Mouse (Mus musculus): ENCODE results near the gene Fam20c.

The Fam20c gene

DNA sequence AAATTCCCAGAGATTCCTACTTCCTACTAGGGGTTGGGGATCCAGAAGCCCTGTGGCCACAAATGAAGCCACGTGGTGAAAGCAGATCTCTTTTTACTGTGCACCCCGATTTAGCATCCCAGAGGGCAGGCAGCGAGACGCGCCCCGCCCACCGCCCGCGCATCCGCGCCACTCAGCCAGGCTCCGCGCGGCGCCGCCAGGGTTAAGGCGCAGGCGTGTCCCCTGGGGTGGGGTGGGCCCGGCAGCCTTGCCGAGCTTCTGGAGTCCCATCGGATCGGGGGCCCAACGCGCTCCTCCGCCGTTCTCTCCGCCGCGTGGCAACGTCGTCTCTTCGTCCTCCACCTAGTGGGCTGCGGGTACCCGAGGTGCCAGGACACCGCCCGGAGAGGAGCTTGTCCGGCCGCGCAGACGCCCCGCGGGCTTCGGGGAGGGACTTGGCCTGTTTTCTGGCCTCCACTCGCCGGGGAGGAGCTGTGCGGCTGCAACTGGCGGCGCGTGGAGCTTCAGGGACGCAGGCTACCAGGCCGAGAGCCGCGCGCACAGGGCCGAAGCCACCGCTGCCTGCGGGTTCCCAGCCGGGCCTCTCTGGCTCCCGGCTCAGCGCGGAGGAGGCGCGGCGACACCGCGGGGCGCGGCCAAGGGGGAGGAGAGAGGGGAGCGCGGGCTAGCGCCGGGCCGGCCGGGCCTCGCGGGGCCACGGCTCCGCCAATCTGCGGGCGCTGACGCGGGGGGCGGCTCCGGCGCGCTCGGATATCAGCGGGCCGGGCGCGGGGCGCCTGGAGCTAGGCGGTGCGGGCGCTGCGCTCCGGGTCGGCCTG, at the start of gene Fam20c:
TSS of gene Fam20c (plus strand) at position 212 of the 818 bp plus-strand sequence.
- DNase-seq (ENCODE audit: low spot score): peak; percentile 52

GRCm38 (mm10) chr5:138707367-138707766, 46.9 kb upstream of the Fam20c start:
- no peak for DNase-seq (ENCODE audit: low spot score)

GRCm38 (mm10) chr5:138708591-138708990, 45.7 kb upstream of the Fam20c start:
- no peak for DNase-seq (ENCODE audit: low spot score)

DNA sequence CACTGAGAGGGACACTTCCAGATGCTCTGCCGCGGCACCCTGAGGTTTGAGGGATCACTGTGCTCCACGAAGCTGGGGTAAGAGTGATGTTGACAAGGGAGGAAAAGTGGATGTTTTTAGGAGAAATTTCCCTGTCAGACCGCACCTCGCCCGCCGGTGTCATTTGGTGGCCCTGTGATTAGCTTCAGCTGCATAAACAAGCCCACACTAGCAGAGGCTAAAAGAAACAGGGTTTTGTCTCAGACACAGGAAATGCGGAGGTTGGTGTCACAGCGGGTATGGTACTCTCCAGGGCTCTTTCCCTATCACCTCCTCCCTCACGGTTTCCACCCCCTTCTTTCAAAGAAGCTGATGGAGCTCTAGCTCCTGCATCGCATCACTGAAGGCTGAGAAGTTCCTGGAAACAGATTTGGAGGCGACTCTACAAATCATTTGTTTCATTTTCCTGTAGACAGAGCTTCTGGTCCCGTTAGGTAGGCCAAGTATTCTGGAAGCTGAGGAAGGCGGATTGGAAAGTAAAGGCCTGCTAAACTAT, 38.7 kb upstream of the Fam20c start:
- no peak for DNase-seq (ENCODE audit: low spot score)

- no peak for DNase-seq (ENCODE audit: low spot score)
These were observed 33.8 kb upstream of the Fam20c start for GRCm38 (mm10) chr5:138720329-138721190.

- no peak for DNase-seq (ENCODE audit: low spot score)
These were observed 29.9 kb upstream of the Fam20c start for GRCm38 (mm10) chr5:138724417-138724816.

DNA sequence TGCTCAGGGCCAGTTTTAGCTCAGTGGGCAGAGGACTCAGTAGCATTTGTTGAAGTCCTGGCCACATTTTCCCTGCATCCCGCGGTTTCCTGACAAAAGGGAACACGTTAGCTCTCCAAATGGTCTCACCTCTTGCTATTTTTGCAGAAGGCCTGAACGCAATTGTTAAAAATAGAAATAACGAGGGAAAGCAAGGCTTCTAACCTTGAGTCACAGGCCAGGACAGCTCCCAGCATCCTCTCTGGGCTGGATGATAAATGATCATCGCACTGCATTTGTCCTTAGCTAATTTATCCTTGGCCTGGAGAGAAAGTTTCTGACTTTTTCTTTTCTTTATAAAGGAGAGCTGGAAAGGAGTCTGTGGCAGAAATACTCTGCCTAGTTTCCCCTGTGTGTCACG, 29.2 kb upstream of the Fam20c start:
- DNase-seq (ENCODE audit: low spot score): no peak

GRCm38 (mm10) chr5:138730863-138731262, 23.5 kb upstream of the Fam20c start:
- no peak for DNase-seq (ENCODE audit: low spot score)

DNA sequence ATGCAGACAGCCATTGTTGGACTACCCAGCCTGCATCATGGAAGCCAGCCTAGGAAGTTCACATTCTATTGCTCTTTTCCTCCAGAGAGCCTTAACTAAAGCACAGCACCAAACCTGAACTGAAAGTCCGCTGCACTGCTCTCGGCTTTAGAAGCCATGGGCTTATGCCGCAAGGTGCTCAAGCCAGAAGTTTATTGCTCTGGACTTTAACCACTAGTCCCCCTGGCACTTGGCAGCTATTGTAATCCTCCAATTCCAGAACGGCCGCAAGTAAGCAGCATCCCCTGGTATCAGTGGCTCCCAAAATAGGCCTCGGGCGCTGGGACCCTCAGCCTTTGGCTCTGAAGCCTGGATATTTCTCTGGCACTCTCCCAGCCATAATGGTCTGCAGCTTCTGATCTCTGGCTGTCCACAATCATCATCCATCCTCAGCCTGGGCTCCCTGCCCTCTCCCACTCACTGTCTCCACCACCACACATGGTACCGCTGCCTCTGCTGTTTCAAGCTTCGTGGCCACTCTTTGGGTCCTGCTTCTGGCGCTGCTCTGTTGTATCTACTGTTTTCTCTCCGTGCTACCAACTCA, 20.9 kb upstream of the Fam20c start:
- DNase-seq (ENCODE audit: low spot score): no peak

DNA sequence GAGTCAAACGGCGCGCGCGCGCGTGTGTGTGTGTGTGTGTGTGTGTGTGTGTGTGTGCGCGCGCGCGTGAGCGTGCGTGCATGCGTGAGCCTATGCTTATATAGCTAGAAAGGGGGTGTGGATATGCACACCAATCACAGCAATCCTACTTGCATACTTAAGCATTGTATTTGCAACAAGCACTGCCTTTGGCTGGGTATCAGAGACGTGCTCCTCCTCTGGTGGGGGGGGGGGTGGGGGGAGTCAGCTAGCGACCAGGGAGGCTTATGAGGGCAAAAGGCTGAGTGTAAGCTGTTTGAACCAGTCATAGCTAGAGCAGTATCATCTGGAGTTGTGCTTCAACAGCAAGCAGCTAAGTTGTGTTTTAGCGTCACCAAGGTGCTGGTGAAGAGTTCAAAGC, 20.3 kb upstream of the Fam20c start:
- DNase-seq (ENCODE audit: low spot score): no peak

GRCm38 (mm10) chr5:138735201-138735757, 19.0 kb upstream of the Fam20c start:
- no peak for DNase-seq (ENCODE audit: low spot score)

DNA sequence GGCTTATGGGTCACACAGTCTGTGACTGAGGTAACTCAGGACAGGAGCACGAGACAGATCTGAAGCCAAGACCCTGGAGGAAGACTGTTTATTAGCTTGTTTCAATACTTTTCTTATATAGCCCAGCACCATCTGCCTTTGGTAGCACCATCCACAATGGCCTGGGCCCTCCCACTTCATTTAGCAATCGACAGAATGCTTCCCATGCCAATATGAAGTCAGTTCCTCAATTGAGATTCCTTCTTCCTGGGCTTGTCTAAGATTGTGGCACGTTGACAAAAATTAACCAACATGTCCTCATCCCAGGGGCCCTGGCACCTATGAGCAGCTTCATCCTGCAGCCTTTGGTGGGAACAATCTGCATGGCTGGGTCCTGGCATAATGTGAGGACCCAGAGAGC, 14.2 kb upstream of the Fam20c start:
- DNase-seq (ENCODE audit: low spot score): no peak

- no peak for DNase-seq (ENCODE audit: low spot score)
These were observed 12.8 kb upstream of the Fam20c start for GRCm38 (mm10) chr5:138741516-138741915.

GRCm38 (mm10) chr5:138742281-138742680, 12.0 kb upstream of the Fam20c start:
- no peak for DNase-seq (ENCODE audit: low spot score)

DNA sequence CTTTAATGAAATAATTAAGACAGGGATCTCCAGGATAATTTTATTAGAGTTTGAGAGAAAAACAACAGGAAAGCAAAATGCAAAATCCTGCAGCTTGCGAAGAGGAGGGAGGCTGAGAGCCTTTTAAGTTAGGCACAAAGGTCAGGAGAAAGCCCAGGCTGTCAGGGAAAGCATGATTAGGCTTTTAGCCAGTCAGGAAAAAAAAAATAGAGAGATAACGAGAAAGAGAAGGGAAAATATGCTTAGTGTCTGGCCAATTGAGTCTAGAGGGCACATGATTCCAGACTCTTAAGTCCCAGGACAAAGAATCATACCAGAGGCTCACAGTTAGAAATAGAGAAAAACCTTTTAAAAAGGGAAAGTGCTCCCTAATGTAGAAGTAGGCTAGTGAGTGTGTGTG, 10.7 kb upstream of the Fam20c start:
- DNase-seq (ENCODE audit: low spot score): no peak

DNA sequence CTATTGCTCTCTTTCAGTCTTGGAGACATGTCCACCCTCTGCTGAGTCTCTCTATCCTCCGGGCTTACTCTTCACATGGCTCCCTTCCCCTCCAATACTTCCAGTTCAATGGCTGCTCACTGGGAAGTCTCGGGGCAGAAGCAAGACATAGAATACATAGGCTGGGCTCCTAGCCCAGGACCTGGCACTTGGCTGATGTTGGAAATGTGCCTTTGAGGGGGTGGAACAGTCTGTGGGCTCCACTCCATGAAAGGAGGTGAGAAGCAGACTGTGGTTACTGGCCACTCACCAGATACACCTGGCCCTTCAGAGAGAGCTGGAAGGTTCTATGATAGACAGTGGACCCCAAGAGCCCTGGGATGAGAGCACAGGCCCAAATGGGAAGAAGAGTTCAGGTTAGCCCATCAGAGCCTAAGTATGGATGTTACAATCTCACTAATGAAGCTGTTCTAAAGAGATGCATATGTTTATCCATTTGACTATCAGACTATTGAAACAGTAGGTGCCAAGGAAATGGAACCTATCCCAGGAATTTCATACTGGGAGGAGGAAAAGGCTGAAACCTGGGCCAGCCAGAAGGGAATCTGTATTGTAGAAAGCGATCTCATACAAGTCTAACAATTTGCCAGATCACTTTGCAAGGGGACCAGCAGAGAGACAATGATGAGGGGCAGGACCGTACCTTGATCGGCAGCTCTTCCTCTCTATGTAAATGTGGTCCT, 8.8 kb upstream of the Fam20c start:
- DNase-seq (ENCODE audit: low spot score): no peak

DNA sequence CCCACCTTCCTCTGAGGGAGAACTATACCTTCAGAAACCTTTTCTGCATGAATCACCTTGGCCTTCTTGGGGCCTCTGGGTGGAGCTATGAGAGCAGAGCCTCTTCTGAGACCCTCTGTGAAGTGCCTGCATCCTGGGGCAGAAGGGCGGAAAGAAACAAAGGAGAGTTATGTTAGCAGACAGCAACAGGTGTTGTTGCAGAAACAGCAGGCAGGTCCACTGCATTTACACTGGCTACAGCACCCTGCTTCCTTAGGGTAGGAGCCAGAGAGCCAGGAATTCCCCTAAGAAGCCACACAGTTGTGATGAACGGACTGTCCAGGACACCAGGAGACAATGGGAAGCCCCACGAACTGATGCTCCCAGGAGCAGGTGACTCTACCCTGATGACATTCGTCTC, 1.0 kb upstream of the Fam20c start:
- no peak for DNase-seq (ENCODE audit: low spot score)

- DNase-seq (ENCODE audit: low spot score): no peak
These were observed 390 bp upstream of the Fam20c start for GRCm38 (mm10) chr5:138753946-138754302.

- DNase-seq (ENCODE audit: low spot score): no peak
These were observed 773 bp downstream of the Fam20c start for GRCm38 (mm10) chr5:138755121-138755452.

GRCm38 (mm10) chr5:138755453-138756301, 1.4 kb downstream of the Fam20c start:
- DNase-seq (ENCODE audit: low spot score): no peak

Data from urinary bladder, postnatal 10 days (tissue).